Mouse (Mus musculus) neutrophil, adult 5-6 weeks (primary cell): ENCODE results near the gene Sprr3. TPM values are rescaled to one million over a fixed set of nuclear protein-coding genes. Genes with fewer than 3 reads are reported as not detected.
"Not testable (repeated sequence)": the region's sequence is repeated elsewhere in the genome, so short reads cannot be mapped to it uniquely, and the experiment has no call there.

ENCODE experiments used
- ATAC-seq: fragments of 151-379, 151-347 bp; 2 replicates; pipeline ENCODE4 v1.8.0; 2017; ENCODE audit warnings: mild to moderate bottlenecking, moderate TSS enrichment; ENCODE audit not compliant: insufficient number of reproducible peaks, poor library complexity, low FRiP score, severe bottlenecking; ENCODE audit errors: extremely low read depth
- total RNA-seq: library from RNA; stranded (forward); fragments of 200-1000 nt; gene quantifications from 2 replicates; pipeline ENCODE4 v1.2.3, GENCODE M21; 2017

The Sprr3 gene
- not detected in 2 replicates for total RNA-seq

DNA sequence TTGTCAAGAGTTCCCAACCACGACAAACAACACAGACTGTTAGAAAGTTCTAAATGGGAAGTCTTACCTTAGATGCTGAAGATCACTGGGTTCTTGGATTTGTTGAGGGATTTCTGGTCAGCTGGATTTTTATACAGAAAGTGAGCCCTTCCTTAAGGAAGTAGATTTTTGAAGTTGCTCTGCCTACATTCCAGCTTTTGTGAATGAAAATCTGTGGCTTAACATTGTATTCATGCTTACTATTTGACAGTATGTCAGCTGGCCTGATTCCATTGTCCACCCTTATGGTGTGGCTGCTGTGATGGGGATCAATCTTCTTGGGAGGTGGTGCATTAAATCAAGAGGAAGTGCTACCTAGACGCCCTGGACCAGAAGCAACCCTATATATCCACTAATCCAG lies at the start of gene Sprr3:
Gene Sprr3, minus strand, starts transcription at position 101 of the 400 bp plus-strand sequence.
- ATAC-seq: no peak

DNA sequence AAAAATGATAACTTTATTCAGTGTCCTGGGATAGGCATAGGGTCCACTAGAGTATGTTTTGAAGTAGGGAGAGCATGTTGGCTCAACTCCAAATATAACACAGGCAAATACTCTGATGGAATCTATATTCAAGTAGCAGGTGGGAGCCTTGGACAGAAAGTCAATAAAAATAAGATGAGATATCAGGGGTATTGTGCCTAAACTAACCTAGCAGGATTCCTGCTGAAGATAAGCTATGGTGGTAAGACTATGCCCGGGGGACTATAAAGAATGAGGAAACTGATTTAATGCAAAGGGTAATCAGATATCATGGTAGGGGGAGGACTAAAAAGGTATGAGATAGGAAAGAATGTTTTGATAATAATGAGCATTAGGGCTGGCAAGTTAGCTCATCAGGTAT lies 49.7 kb upstream of the Sprr3 start:
- no peak for ATAC-seq

DNA sequence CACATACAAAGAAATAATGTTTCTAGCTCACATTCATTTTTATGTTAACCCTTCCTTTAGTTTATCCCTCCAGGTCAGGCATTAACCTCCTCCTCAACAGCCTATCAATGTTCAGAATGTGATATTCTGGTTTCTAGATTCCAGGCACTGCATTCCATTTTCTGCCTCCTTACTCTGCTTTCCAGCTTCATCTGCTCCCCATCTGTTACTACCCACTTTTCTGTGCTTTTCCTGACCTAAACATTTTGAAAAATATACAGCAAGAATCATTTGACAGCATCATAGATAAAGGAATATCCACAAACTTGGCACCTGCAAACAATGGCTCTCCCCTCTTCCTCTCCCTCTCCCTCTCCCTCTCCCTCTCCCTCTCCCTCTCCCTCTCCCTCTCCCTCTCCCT lies 45.0 kb upstream of the Sprr3 start:
- no peak for ATAC-seq

DNA sequence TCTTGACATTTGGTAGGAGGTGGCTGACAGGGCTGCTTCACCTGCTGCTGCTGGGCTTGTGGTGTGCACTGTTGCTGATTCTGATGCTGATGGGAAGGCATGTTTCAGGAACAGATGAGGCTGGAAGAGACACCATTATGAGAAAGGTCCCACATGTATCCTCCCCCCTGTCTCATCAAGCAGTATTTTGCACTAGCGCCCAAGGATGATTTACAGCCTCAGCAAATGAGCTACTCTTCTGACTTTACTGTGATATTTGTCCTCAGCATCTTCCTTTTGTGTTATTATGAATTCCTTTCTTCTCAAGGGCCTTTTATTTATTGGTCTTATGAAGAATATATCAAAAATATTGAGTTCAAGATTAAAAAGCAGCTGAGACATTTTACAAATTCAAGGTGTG lies 41.9 kb upstream of the Sprr3 start, which contains the start of gene Sprr4:
Gene Sprr4, minus strand, starts transcription at position 101 of the 400 bp plus-strand sequence.
- ATAC-seq: no peak

DNA sequence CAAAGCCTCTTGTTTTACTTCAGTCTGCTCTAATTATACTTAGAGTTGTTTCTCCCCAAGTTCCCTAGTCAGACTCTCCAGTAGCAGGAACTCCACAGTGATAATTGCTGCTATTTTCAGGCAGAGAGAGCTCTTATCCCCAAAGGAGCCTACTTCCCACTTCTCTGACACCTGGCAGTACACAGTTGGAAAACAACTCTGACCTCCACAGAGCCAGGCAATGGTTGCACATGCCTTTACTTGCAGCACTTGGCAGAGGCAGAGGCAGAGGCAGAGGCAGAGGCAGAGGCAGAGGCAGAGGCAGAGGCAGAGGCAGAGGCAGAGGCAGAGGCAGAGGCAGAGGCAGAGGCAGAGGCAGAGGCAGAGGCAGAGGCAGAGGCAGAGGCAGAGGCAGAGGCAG lies 31.7 kb upstream of the Sprr3 start:
- not testable (repeated sequence) for ATAC-seq

DNA sequence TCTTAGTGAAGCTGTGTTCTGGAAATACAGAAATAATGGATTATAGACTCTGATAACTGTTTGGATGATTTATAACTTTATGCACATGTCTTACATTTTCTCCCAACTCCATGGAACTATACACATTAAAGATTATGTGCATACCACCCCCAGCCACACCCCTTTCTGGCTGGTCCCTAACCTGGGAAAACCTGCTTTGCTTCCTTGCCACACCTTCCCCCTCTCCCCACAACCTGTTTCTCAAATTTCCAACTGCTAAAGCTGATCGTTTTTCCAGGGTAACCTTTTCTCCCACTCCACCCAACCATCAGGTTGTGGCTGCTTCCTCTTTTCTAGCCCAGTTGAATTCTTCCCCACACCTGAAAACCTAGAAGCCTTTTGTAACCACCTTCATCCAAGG lies 27.8 kb upstream of the Sprr3 start:
- ATAC-seq: no peak

DNA sequence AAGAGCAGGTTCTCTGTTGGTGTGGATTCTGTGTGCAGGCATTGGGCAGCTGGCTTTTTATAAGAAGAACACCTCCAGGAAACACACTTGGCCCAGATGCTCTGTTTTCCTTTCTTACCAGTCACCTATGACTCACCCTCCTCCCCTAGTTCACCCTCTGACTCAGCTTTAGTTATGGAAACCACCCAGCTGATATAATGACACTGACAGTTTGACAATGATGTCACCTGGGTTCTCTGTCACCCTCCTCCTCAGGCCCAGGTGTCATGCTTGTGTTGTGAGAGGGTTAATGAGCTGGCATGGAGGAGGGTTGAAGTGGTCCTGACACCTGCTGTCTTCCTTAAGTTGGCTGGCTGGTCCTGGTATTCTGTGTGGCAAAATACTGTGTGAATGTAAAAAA lies 27.3 kb upstream of the Sprr3 start, which contains the start of gene Sprr1a:
Gene Sprr1a, minus strand, starts transcription at position 33 of the 400 bp plus-strand sequence.
- ATAC-seq: no peak

DNA sequence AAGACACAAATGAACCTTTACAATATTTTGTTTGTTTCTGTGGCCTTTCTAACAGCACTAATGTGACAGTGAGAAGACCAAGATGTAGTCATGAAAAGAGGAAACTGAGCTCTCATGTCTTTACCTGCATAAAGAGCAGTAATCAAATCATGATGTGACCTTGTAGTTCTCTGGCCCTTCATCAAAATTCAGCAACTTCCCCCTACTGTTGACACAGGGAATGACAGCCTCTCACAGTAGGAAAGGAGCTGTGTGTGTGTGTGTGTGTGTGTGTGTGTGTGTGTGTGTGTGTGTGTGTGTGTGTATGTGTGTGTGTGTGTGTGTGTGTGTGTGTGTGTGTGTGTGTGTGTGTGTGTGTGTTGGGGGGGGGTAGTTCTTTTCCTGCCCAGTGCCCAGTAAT lies 22.7 kb upstream of the Sprr3 start:
- not testable (repeated sequence) for ATAC-seq

DNA sequence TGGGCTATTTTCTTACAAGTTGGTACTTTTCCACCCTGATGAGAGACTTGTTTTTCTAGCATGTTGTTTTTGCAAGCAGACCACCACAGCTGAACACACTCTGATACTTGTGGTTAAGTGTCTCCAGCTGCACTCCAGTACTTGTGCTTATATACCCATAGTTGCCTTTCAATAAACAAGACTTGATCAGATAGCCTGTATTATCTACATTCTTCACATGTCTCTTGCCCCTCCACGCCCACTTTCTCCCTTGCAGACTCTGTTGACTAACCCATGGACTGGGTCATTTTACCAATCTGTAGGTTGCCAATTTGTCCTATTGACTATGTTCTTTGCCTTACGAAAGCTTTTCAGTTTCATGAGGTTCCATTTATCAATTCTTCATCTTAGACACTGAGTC lies 11.6 kb upstream of the Sprr3 start:
- ATAC-seq: no peak

DNA sequence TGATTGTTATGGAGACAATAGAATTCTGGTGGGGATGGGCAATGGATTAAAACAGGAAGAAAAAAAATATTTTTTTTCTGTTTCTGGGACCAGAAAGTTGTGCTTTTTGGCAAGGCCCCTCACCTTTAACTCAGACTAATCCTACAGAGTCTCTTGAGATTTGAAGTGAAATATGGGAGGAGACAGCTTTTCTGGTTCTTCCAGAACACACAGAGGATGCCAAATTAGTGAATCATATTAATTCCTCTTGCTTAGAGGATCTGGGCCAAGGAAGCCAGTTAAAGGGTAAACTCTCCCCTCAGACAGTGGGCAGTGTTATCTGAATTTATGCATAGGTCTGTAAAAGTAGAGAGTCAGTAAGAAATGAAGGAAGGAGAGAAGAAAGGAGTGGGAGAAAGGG lies 8.9 kb upstream of the Sprr3 start:
- ATAC-seq: no peak

DNA sequence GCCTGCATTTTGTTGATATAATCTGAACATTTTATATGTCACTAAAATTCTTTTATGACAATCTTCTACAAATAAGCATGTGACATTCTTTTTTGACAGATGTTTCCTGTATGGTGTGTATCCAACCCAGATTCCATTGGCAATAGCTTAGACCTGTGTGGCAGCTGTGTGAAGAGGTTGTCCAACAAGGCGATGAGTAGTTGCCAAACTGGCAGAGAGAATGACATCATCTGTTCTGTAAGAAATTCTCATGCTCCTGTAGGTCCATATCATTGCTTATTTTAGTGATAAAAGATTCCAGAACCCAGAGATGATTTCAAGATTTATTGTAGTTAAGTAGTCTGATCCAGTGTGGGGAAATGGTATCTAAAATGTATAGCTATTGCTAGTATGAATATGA lies 8.1 kb upstream of the Sprr3 start:
- ATAC-seq: no peak

DNA sequence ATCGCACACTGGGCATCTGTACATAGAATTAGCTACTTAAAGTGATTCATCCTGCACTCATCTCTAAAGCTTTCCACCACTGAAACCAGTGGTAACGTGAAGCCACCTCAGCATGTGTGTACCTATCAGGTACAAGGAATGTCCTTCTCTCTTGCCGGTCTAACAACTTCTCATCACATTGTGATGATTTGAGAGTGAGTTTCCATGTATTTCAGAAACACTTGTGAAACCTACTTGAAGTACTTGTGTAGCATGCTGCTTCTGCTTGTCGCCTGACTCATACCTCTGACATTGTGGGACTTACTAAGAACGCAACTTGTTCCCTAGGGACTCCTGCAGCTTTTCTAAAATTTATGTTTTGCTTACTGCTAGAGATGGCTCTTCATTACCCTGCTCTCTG lies 3.4 kb downstream of the Sprr3 start:
- ATAC-seq: no peak

DNA sequence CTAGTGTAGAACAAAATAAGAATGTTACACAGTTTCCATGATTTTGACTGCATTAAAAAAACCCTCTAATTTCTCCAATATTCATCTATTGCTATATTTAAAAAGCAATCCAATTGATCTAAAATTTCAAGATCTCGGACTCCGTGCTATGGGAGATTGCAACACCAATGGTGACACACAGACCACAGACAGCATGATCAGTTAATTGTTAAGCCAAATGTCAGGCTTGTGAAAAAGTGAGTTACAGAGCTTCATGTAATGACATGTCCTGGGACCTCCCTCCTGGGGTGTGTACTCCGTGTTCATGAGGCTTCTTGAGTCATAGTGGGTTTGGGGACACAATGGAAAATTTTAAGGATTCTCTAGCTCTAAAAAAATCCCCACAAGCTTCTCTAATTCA lies 18.3 kb downstream of the Sprr3 start:
- no peak for ATAC-seq

DNA sequence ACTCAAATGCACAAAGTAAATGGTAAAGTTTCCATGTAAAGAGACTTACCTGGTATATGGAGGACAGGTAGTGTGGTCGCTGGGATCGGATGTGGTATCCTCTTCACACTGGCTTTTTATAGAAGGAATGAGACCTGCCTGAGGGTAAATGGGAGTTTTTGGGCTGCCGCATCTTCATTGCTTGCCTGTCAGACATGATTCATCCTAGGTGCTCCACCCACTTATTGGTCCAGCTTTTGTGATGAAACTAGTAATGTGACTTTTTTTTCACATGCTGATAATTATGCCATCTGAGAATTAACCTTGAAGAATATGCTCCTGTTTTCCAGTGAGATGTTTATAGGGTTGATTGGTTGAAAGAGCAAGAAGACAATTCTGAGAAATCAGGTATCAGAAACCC lies 19.8 kb downstream of the Sprr3 start, which contains the start of gene Sprr1b:
Gene Sprr1b, minus strand, starts transcription at position 101 of the 400 bp plus-strand sequence.
- ATAC-seq: no peak

DNA sequence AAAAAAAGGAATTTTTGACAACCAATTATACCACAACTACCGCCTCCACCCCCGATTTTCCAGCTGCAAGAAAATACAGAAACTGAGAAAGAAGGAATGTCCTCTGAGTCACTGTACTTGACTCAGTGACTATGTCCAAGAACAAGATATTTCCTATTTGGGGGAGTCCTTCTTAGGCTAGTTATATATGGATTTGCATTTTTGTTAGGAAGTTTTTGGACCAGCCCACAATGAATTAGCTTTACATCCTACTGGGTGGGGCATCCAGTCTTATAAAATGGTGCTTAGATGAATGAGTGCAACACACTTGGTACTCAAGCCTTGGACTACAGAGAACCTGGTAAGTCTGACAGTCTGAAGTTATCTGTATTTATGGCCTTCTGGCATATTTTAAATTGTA lies 26.2 kb downstream of the Sprr3 start, which contains the start of gene Sprr2k:
Gene Sprr2k, plus strand, starts transcription at position 301 of the 400 bp plus-strand sequence.
- ATAC-seq: no peak

DNA sequence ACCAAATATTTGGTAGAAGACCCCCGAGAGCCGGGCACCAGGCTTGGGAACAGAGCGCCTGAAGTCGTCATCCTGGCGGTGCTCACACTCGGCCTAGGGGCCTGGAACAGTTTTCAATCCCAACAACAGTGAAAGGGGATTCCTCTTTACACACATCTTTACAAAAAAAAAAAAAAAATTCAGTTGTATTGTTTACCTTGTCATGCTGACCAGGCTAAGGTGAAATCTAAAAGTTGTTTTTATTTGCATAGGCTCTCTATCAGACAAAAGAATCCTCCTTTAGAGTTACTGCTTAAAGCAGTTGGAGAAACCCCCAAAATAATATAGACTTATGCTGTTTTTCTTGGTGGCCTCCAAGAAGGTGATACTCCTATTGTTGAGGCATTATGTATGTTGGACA lies 29.2 kb downstream of the Sprr3 start, which contains the start of gene Gm9774:
Gene Gm9774, minus strand, starts transcription at position 101 of the 400 bp plus-strand sequence.
- ATAC-seq: no peak

DNA sequence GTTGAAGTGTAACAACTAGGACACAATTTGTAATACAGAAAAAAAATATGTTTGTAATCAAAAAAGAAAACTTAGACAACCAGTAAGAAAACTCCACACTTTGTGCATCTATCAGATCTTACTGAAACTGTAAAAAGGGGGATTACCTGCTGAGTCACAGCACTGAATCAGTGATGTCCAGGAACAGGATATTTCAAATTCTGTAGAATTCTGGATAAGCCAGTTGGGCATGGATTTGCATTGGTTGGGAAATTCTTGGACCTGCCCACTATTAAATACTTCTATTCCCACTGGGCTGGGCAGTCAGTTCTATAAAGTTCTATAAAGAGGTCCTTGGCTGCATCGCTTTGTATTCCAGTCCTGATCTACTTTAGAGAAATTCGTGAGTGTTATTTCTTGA lies 40.7 kb downstream of the Sprr3 start, which contains the start of gene Sprr2j-ps:
Gene Sprr2j-ps, plus strand, starts transcription at position 301 of the 400 bp plus-strand sequence.
- no peak for ATAC-seq

DNA sequence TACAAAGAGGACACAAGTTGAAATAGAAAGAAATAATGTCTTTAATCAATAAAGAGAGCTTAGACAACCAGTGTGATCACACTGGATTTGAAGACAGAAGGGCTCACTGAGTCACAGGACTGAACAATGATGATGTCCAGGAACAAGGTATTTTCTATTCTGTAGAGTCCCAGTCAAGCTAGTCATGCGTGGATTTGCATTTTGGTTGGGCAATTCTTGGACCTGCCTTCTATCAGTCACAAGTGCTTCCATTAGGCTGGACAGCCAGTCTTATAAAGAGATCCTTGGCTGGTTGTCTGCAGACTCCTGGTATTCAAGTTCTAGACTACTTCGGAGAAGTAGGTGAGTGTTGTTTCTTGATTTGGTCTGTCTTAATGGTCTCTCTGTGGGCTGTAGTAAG lies 50.8 kb downstream of the Sprr3 start, which contains the start of gene Sprr2i:
Gene Sprr2i, plus strand, starts transcription at position 301 of the 400 bp plus-strand sequence.
- no peak for ATAC-seq
